Mouse (Mus musculus): ENCODE results near the gene Alg10b.

GRCm38 (mm10) chr15:90184743-90185142, 39.4 kb upstream of the Alg10b start:
- TF ChIP-seq CTCF (IDR thresholded peaks at IDR 0.05) (no peak), EP300 (IDR thresholded peaks at IDR 0.05) (no peak)

Data from lung, postnatal 0 days (tissue).